Mouse (Mus musculus): Measurements from ENCODE around the gene Gnai3.

DNA sequence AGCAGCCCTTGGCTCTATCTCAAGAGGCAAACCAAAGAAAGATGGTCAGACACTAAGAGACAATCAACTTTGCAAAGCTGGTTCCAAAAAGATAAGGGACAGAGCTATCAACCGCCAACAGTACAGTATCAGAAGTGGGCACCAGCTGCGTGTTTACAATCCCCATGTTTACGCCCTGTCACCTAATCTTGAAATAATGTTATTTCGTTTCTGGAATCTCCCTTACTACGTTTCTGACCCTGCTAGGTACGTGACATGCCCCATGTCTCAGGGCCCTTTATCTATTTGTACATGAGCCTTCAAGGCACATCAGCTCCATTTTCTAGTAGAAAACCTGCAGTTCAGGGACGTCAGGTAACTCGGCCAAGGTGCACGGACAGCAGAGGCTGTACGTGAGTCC, 49.2 kb downstream of the Gnai3 start:
- TF ChIP-seq CTCF (IDR thresholded peaks at IDR 0.05; ENCODE audit: low read depth) = no peak
- peak; percentile 100 for TF ChIP-seq EP300 (IDR thresholded peaks at IDR 0.05; ENCODE audit: low read depth)
